Mouse (Mus musculus): ENCODE data around the gene Otulinl.

- no peak for TF ChIP-seq CTCF (IDR thresholded peaks at IDR 0.05; ENCODE audit: borderline replicate concordance, extremely low read depth, insufficient read depth, insufficient read length)
- TF ChIP-seq POLR2A (IDR thresholded peaks at IDR 0.05; ENCODE audit: borderline replicate concordance, extremely low read depth, insufficient read depth, insufficient read length, poor library complexity, severe bottlenecking) = no peak
These were observed 3.4 kb upstream of the Otulinl start for GRCm38 (mm10) chr15:27684813-27685212.

All from brain, embryonic 14.5 days (tissue).